Mouse (Mus musculus) adrenal gland, postnatal 36 days (tissue): Measurements from ENCODE around the gene Coq5. TPM values are rescaled to one million over a fixed set of nuclear protein-coding genes. Genes with fewer than 3 reads are reported as not detected.
"Not testable (repeated sequence)": the region's sequence is repeated elsewhere in the genome, so short reads cannot be mapped to it uniquely, and the experiment has no call there.

Source experiments
- DNase-seq, 2 experiments: peaks; one replicate each; pipeline ENCODE4 v3.0.0; 2021; ENCODE audit warnings: mixed read lengths in 1 of 2
- total RNA-seq, 2 experiments: library from RNA; stranded (reverse); gene quantifications; 2 replicates each; pipeline ENCODE4 v1.2.3; 2021

The Coq5 gene
- total RNA-seq, 2 experiments from 2014 or later: 54.2 to 61.9 TPM

GRCm38 (mm10) chr5:115266787-115267468 is 12.5 kb upstream of the Coq5 start:
- no peak for DNase-seq

DNA sequence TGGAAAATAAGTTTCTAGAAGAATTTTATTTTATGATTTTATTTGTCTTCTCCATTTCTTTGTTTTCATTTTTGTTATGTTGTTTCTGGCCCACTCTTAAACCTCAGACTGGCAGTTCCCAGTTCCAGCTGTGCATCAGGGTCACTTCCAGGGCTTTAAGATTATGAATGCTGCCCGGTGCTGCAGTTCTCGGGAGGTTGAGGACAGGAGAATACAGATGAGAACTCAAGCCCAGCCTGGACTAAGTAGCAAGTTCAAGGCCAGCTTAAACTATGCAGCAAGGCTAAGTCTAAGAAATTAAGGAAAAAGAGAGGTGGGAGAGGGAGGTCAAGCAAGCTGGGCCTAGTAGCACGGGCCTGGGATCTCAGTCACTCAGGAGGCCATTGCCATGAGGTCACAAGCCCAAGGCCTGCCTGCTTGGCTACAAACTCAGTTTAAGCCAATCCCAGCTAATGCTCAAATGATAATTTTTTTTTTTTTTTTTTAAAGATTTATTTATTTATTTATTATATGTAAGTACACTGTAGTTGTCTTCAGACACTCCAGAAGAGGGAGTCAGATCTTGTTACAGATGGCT is 11.9 kb upstream of the Coq5 start:
- DNase-seq: peak; percentile 29 to 57

GRCm38 (mm10) chr5:115268266-115268665 is 11.2 kb upstream of the Coq5 start:
- no peak for DNase-seq

DNA sequence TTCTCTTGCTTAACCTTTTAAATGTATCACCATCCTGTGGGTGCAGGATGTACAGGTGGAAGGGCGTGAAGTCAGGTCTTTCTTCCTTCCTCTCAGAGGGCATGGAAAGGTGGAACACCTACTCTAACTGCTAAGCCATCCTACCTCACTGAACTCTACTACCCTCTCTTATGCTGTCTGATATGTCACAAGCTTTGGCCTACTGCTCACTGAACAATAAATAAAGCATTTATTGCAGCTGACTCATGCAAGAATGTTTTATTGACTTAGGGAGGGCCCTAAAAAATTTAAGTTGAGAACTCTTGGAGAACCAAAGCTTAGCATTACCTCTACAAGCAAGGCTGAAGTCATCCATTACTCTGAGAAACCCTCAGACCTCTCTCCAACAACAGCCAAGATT is 9.5 kb upstream of the Coq5 start:
- no peak for DNase-seq

GRCm38 (mm10) chr5:115271931-115272811 is 7.3 kb upstream of the Coq5 start:
- DNase-seq: peak; percentile 50 to 65

- peak; percentile 92 to 94 for DNase-seq
Observed at GRCm38 (mm10) chr5:115272812-115273548, 6.5 kb upstream of the Coq5 start, which contains the start of gene Rnf10. TSS of gene Rnf10 (minus strand) at chr5:115272898.

DNA sequence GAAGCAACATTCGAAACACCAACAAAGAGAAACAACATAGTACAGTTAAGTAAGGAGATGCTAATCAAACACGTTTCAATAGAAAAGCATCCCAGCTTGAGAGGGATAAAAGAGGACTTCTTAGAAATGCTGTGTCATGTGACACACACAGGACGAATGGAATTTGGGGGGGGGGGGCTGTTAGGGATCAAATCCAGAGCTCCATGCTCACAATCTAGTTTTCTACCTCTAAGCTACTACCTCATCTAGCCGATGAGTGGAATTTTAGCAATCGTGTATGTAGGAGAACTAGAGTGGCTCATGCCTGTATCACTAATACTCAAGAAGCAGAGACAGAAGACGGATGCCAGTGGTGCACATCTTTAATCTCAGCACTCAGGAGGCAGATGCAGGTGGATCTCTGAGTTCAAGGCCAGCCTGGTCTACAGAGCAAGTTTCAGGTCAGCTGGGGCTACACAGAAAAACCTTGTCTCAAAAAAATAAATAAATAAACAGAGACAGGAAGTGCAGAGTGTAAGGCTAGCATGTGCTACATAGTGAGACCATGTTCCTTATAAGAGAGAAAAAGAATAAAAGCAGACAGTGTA is 5.8 kb upstream of the Coq5 start:
- DNase-seq: no peak

- no peak for DNase-seq
Observed at GRCm38 (mm10) chr5:115274353-115274752, 5.1 kb upstream of the Coq5 start.

DNA sequence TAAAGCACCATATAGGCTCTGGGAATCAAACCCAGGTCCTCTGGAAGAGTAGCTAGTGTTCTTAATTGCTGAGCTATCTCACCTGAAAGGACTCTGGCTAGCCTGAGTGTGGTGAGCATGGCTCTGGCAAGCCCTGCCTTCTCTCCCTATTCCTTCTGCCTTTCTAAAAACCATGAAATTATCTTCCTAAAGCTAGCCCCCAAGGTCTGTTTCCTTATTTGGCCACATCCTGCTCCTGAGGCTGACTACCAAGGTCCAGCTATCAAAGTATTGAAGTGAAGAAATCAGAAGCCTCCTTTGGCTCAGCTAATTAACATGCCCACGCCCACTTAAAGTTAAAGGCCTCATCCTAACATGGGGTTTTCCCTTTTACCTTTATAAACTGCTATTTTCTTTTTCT is 4.7 kb upstream of the Coq5 start:
- DNase-seq: peak in 1 of 2 experiments; percentile 42

GRCm38 (mm10) chr5:115275998-115276397 is 3.5 kb upstream of the Coq5 start:
- peak in 1 of 2 experiments; percentile 48 for DNase-seq

- DNase-seq: no peak
Observed at GRCm38 (mm10) chr5:115278053-115278452, 1.4 kb upstream of the Coq5 start.

DNA sequence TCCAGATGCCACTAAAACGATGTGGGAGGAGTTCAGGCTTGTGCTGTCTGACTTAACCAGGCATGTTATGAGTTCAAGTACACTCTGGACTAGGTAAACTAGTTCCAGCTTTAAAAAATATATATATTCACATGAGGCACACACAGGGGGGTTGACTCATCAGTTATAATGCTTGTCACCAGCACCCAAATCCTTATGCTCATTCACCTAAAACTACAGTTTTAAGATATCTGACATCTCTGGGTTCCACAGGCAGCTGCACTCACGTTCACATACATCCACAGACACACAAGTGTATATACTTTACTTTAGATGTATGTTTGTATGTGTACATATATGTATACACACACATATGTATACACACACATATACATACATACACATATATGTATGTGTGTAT is 681 bp upstream of the Coq5 start:
- no peak for DNase-seq

GRCm38 (mm10) chr5:115280050-115280687 is 703 bp downstream of the Coq5 start:
- peak in 1 of 2 experiments; percentile 45 for DNase-seq

DNA sequence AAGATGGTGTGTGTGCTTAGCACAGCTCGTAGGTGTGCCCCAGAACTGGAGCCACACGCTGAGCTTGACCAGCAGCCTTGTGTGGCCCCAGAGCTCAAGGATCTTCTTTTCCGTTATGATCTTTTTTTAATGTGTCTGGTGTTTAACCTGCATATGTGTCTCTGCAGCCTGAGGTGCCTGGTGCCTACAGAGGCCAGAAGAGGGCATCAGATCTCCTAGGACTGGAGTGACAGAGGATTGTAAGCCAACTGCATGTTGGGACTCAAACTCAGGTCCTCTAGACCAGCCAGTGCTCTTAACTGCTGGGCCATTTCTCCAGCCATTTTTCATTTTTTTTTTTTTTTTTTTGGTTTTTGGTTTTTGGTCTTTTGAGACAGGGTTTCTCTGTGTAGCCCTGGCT is 5.3 kb downstream of the Coq5 start:
- DNase-seq: peak in 1 of 2 experiments; percentile 36

DNA sequence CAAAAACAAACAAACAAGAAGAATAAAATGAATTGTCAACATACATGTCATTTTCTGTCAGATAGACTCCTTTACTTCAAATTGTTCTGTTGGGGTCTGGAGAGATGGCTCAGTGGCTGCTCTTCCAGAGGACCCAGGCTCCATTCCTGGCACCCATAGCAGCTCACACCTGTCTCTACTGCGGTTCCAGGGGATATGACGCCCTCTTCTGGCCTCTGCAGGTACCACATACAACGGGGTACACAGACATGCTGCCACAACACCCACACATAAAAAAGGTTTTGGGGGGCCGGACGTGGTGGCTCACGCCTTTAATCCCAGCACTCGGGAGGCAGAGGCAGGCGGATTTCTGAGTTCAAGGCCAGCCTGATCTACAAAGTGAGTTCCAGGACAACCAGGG is 14.7 kb downstream of the Coq5 start:
- DNase-seq: no peak

GRCm38 (mm10) chr5:115296347-115296746 is 16.9 kb downstream of the Coq5 start:
- DNase-seq: no peak

DNA sequence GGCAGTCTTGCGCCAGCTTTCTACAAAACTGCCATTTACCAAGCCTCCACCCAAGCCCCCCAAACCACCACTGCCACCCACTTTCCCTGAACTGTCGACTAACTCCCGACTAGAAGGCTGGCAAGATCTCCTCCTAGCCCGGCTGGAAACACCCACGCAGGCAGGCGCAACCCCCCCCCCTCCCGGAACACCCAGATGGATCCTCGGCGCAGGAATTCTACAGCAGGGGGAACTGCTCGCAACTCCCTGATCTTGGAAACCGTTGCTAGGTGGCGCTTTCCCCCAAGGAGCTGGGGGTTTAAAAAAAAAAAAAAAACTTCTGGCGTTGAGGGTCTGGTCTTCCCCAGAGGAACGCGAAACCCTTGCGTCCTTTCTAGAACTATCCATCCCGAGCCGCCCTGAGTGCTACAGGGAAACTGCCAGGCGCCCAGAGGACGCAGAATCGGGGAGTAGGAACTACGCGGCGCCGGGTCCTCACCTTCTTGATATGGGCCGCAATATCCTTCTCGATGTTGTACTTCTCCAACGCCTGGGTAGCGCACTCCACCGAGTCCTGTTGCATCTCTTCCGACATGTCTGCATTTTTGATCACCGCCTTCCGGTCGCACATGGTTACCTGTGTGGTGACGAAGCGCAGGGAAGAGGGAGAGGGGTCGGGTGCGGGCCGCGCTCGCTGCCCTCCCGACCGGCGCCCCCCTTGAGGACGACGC is 20.7 kb downstream of the Coq5 start:
- DNase-seq: peak; percentile 67 to 74

DNA sequence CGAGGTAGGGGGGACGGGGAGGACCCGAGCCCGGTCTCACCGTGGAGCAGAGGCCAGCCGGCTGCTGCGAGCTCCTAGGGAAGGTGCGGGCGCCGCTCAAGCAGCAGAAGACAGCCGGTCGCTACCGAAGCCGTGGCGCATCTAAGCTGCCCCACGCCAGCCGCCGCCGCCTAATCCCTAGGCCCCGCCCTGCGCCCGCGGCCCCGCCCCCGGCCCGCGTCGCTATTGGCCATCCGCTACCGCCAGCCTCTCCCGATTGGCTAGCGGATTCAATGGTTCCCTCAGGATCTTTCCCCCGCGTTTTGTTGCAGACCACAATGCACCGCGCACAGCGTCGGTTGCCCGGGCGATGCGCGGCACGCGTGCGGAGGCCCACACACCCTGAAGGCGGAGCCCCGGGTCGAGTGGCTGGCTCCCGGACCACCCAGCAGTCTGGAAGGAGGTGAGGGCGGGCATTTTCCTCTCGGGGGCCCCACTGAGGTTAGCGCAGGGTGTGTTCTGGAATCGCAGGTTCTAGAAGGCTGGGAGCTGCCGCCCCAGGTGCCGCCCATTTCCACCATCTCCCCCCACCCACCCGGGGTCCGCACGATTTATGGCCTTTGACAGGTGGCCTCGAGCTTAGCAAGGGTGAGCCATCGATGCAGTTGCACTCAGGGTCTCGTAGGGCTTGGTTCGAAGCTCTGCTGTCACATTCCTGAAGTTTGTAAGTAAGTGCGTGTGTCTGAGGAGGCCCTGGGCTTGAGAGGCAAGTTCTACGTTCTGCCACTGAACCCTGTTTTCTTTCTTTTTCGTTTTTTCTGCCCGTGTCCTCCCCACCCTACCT is 21.5 kb downstream of the Coq5 start, which contains the start of gene Dynll1:
Gene Dynll1, minus strand, starts transcription at position 208 of the 823 bp plus-strand sequence.
- DNase-seq: peak; percentile 98 to 99

DNA sequence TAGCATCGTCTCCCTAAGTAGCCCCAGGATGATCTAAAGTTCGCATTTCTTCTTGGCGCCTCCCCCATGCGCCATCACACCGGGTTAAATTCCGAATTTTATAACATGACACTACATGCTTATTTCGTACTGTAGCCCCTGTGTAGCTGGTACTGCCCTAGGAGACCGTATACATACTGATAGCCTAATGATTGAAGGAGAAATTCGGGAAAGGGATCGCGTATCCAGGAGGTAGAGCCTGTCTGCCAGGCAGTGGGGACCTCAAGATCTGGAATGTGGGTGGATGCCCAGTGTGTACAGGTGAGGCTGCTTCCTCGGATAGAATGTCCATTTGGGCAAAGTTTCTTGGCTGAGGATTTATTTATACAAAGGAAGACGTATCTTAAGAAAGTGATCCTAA is 22.1 kb downstream of the Coq5 start:
- DNase-seq: no peak

GRCm38 (mm10) chr5:115302190-115302589 is 22.7 kb downstream of the Coq5 start:
- DNase-seq: not testable (repeated sequence)
